Mouse (Mus musculus): Measurements from ENCODE around the gene 2610507B11Rik. TPM values are rescaled to one million over a fixed set of nuclear protein-coding genes. Genes with fewer than 3 reads are reported as not detected.

2610507B11Rik gene
- total RNA-seq, 4 experiments from 2014 or later: 172 to 181 (median 177) TPM

GRCm38 (mm10) chr11:78337040-78337439 lies 75.5 kb downstream of the 2610507B11Rik start:
- DNase-seq (ENCODE audit: low spot score in 2 of 2): no peak

Other genes with a start within 250 kb of the 2610507B11Rik start
- gene Dhrs13, start 229.5 kb upstream of the 2610507B11Rik start, total RNA-seq (2022): 1 to 10 TPM; 7.1 to 8.9 (median 8.2) TPM
- gene Flot2, start 223.8 kb upstream of the 2610507B11Rik start, total RNA-seq (2022): 10 to 100 TPM; 84.8 to 90.2 (median 86.9) TPM
- 10 to 100 TPM; 17.3 to 20.1 (median 17.7) TPM for gene Eral1, start 181.4 kb upstream of the 2610507B11Rik start, total RNA-seq (2022)
- gene Fam222b, start 167.1 kb upstream of the 2610507B11Rik start, total RNA-seq (2022): 10 to 100 TPM; 24.6 to 27.7 (median 26.9) TPM
- 1 to 10 TPM; 5.9 to 9.4 (median 9.0) TPM for gene Traf4, start 96.2 kb upstream of the 2610507B11Rik start, total RNA-seq (2022)
- 1 to 10 TPM; 2.0 to 4.3 (median 2.8) TPM for gene Nek8, start 85.1 kb upstream of the 2610507B11Rik start, total RNA-seq (2022)
- gene Tlcd1, start 85.0 kb upstream of the 2610507B11Rik start, total RNA-seq (2022): 10 to 100 TPM; 24.8 to 34.9 (median 28.4) TPM
- gene Rpl23a, start 78.2 kb upstream of the 2610507B11Rik start, total RNA-seq (2022): 100 to 1,000 TPM; 678 to 790 (median 743) TPM
- gene Rab34, start 73.3 kb upstream of the 2610507B11Rik start, total RNA-seq (2022): 10 to 100 TPM; 23.9 to 29.6 (median 26.2) TPM
- gene Proca1, start 68.4 kb upstream of the 2610507B11Rik start, total RNA-seq (2022): 1 to 10 TPM; 5.9 to 7.4 (median 6.8) TPM
- 10 to 100 TPM; 54.1 to 66.1 (median 59.1) TPM for gene Sdf2, start 16.0 kb upstream of the 2610507B11Rik start, total RNA-seq (2022)
- 100 to 1,000 TPM in 2 of 4 experiments, 10 to 100 TPM in 2; 98.7 to 102 (median 100) TPM for gene Supt6, start 15.8 kb upstream of the 2610507B11Rik start, total RNA-seq (2022)
- gene BC030499, start 29.1 kb downstream of the 2610507B11Rik start, total RNA-seq (2022): 10 to 100 TPM; 12.0 to 15.3 (median 13.3) TPM
- 10 to 100 TPM in 1 of 4 experiments, 1 to 10 TPM in 3; 6.8 to 11.9 (median 7.1) TPM for gene Spag5, start 39.8 kb downstream of the 2610507B11Rik start, total RNA-seq (2022)
- gene Aldoc, start 61.2 kb downstream of the 2610507B11Rik start, total RNA-seq (2022): 100 to 1,000 TPM; 784 to 869 (median 811) TPM
- gene Pigs, start 66.7 kb downstream of the 2610507B11Rik start, total RNA-seq (2022): 10 to 100 TPM; 57.1 to 62.1 (median 59.4) TPM
- gene Unc119, start 81.7 kb downstream of the 2610507B11Rik start, total RNA-seq (2022): 10 to 100 TPM; 28.5 to 34.5 (median 30.6) TPM
- under 1 TPM in 2 of 4 experiments, not detected in 2; 0.11 to 0.19 TPM for gene Foxn1, start 124.8 kb downstream of the 2610507B11Rik start, total RNA-seq (2022)
- gene Slc13a2, start 160.5 kb downstream of the 2610507B11Rik start, total RNA-seq (2022): not detected
- 10 to 100 TPM in 3 of 4 experiments, 1 to 10 TPM in 1; 8.2 to 15.4 (median 12.2) TPM for gene Slc46a1, start 203.9 kb downstream of the 2610507B11Rik start, total RNA-seq (2022)
- gene Sarm1, start 236.0 kb downstream of the 2610507B11Rik start, total RNA-seq (2022): 10 to 100 TPM; 32.1 to 36.7 (median 33.1) TPM
- 10 to 100 TPM; 73.4 to 86.0 (median 77.9) TPM for gene Vtn, start 237.3 kb downstream of the 2610507B11Rik start, total RNA-seq (2022)
- 1 to 10 TPM; 1.3 to 2.1 (median 1.6) TPM for gene Sebox, start 241.7 kb downstream of the 2610507B11Rik start, total RNA-seq (2022)